Mouse (Mus musculus) frontal cortex, postnatal 25 days (tissue): Measurements from ENCODE around the gene Shbg.

Experiments
- DNase-seq, 2 experiments: peaks; one replicate each; pipeline ENCODE4 v3.0.0; 2022; ENCODE audit warnings: low spot score in 2 of 2

Shbg gene

DNA sequence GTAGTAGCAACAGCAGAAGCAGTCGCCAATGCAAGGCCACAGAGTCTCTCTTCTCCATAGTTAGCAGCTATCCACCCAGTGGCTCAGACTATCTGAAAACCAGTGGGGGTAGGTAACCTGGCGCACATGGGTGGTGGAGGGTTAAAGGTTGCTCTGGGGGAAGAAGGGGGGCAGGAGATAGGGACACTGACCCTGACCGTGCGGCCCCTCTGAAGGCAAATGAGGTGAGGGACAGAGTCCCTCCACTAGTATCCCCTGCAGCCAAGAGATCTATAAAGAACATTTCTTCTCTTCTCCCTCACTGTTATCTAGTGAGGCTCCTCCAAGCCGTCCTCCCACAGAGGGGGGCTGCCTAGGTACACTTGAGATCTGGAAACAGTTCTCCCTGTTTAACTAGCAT, at the start of gene Shbg:
Gene Shbg, minus strand, starts transcription at position 101 of the 400 bp plus-strand sequence.
- DNase-seq = no peak

DNA sequence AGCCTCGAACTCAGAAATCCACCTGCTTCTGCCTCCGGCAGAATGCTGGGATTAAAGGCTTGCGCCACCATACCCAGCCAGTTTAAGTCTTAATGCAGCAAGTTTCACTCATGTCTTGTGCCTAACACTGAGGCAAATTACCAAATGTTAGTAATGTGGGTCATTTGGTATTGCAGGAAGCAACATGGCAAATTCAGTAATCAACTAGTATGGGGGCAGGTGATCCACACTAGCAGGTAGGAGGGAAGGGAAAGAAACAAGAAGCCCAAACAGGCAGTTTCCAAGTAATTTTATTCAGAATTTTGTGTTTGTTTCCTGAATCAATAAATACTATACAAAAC, 48.9 kb upstream of the Shbg start:
- no peak for DNase-seq

DNA sequence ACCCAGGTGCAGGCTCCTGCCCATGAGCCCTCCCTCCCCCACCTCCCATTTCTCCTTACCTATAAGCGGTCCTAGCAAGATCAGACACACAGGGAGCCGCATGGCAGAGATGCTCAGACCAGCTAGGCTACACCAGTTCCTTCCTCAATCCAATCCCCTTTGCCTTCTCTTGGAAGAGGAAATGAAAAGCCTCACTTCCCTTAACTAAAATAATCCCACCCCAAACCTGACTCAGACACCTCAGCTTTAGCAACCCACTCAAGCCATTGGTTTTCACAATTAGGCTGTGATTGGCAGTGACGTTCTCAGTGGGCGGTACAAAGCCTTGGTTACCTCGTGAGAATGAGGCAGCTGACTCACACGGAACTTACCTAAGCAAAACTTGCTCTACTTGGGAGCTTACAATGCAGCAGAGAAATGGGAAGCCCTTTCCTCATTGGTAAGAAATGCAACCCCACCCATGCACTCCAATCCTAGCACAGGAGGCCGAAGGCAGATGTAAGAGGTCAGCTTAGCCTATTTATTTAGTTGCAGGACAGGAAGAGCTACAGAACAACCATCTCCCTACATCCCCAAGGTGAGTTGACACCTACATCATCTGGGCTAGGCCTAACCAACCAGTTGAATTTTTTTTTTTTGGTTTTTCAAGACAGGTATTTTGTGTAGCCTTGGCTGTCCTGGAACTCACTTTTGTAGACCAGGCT, 48.4 kb upstream of the Shbg start, which contains the start of gene Cd68:
Gene Cd68, minus strand, starts transcription at position 193 of the 704 bp plus-strand sequence.
- DNase-seq = peak in 1 of 2 experiments; percentile 43

GRCm38 (mm10) chr11:69665457-69665960, 47.8 kb upstream of the Shbg start:
- no peak for DNase-seq

- no peak for DNase-seq
Observed at GRCm38 (mm10) chr11:69664841-69665240, 47.1 kb upstream of the Shbg start.

- no peak for DNase-seq
Observed at GRCm38 (mm10) chr11:69663795-69664194, 46.1 kb upstream of the Shbg start.

DNA sequence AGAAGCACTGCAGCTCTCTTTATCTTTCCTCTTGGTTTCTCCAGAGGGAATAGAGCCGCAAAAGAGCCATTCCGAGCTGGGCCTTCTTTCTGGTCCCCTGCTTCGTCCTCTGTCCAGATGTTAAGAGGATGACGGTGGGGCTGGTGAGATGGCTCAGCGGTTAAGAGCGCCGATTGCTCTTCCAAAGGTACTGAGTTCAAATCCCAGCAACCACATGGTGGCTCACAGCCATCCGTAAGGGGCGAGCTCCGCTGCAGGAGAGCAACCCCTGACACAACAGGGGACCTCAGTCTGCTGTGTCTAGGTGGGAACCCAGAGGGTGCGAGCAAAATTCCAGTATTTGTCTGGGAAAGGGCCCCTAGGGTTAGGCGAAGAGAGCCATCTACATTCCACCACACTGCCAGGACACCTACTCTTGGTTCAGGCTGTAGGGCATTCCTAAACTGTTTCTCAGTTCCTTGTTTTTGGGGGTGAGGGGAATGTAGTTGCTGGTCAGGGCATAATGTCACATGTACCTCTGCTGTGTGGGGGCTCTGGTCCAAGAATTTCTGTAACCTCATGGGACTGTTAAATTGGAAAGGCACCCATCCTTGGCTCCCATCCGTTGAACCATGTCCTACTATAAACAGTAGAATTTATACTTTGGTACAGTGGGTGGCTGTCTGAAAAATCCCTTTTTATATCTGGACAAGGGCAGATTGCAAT, 45.4 kb upstream of the Shbg start:
- no peak for DNase-seq

GRCm38 (mm10) chr11:69662213-69662966, 44.7 kb upstream of the Shbg start, which contains the start of gene Mpdu1:
Mpdu1 (minus strand) TSS chr11:69662642.
- peak; percentile 81 to 88 for DNase-seq

- DNase-seq = no peak
Observed at GRCm38 (mm10) chr11:69661221-69661881, 43.6 kb upstream of the Shbg start.

DNA sequence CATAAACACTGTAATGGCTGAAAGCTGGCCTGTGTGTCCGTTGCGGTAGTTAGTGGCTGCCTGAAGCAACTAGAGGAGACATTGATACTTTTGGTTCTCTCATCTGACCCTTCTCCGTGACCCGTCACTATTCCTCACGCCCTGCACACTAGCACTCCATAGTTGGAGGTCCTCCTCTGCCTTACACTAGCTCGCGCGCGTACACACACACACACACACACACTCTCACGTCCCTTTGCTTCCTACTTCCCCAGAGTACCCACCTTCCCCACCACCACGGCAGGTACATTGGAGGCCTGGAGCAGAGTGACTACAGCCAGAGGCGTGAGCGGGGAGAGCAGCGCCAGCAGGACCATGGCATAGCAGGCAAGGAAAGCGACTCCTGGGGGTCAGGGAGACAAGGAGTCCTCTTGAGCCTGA, 39.8 kb upstream of the Shbg start:
- no peak for DNase-seq

- DNase-seq = no peak
Observed at GRCm38 (mm10) chr11:69656617-69657461, 39.1 kb upstream of the Shbg start.

DNA sequence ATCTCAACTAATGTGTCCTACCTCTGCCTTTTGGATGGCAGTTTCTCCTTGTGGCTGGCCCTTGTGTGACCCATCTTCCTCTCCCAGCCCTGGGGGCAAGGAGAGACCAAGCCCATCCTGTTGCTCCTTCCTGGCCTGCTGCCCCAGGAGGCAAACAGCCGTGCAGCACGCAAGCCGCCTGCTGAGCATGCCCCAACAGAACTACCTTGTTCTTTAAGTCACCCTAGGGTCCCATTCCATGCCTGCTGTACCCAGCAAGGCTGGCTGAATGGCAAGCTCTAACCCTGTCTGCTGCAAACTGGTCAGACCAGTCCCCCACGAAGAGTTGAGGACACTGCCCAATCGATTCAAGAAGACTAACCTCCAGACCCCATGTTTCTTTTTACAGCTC, 38.4 kb upstream of the Shbg start:
- no peak for DNase-seq

DNA sequence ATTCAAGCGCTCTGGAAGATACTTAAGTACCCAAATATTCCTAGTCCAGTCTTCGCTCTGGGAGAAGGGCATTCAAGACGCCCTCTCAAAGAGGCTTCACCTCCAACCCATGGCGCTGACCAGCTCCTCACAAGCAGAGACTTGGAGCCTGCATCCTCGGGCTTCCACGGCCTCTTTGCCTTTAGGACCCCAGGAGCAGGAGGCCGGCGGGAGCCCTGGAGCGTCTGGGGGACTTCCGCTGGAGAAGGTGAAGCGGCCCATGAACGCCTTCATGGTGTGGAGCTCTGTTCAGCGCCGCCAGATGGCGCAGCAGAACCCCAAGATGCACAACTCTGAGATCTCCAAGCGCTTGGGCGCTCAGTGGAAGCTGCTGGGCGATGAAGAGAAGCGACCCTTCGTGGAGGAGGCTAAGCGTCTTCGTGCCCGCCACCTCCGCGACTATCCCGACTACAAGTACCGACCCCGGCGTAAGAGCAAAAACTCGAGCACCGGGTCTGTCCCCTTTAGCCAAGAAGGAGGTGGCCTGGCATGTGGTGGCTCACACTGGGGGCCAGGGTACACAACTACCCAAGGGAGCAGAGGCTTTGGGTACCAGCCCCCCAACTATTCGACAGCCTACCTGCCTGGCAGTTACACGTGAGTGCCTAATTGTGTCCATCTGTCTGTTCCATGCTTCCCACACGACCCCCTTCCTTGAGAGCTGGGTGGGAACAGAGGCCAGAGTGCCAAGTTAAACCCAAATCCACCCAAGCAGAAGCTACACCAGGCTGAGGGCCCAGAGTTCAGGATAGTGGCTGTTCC, 37.8 kb upstream of the Shbg start, which contains the start of gene Sox15:
Gene Sox15, plus strand, starts transcription at position 51 of the 801 bp plus-strand sequence.
- peak; percentile 61 to 63 for DNase-seq

DNA sequence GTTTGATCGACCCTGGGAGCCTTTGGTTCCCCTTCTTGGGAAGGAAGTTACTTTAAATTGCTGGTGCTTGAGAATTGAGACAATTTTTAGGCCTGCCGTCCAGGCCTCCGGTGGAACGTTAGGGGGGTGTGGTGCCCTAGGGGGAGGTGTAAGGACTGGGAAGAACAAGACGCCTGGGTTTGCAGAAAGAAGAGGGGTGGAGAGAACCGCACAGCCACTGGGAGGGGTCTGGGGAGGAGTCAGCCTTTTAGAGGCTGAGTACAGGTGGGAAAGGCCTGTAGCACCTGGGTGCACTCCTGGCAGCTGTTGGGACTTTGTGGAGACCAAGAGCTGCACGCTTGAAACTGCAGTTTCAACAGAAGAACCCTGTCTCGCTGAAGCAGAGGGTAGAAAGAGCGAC, 37.1 kb upstream of the Shbg start:
- no peak for DNase-seq

DNA sequence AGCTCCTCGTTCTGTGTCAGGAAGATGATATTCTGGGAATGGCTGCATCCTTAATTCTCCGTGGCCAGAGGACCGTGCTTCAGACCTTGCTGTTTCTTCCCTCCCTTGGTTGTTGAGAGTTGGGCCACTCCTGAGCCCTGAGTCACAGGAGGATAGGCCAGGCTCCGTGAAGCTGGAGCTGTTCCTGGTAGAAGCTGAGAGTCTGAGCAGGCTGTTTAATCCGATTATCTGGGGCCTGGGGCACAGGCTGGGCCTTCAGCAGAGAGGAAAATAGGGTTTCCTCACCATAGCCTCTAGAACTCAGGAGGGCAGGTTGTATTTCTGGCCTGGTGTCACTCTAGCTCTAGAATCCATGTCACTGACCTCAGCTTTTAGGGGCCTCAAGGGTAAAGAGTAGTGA, 35.7 kb upstream of the Shbg start:
- DNase-seq = no peak

DNA sequence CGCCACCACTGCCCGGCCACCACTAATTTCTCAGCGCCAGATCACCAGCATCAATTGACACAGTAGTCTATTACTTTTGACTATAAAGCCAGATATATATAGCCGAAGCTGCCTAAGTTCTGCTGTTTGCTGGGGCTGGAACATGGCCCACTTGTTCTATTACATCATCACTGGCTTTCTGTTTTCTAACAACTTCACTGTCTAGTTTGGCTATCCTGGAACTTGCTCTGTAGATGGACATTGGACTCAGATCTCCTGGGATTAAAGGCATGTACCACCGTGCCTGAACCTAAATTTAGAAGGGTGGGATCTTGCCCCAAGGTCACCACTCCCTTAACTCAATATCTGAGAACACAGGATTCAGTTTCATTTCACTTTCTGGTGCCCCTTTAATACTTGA, 28.2 kb upstream of the Shbg start:
- DNase-seq = no peak

DNA sequence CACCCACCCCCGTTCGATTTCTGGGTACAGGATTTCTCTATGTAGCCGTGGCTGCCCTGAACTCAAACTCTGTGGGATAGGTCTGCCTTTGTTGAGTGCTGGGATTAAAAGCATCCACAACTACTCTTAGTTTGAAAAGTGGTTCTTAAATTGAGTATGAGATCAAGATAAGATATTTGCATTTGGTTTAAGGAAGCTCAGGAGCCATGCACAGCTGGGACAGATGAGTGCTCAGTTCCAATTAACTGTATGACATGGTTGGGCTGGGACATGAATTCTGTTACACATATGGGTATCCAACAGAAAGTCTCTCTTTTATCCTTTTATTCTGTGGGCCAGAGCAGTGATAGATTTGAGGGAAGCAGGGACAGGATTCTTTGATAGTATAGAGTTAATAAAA, 17.8 kb upstream of the Shbg start:
- no peak for DNase-seq

DNA sequence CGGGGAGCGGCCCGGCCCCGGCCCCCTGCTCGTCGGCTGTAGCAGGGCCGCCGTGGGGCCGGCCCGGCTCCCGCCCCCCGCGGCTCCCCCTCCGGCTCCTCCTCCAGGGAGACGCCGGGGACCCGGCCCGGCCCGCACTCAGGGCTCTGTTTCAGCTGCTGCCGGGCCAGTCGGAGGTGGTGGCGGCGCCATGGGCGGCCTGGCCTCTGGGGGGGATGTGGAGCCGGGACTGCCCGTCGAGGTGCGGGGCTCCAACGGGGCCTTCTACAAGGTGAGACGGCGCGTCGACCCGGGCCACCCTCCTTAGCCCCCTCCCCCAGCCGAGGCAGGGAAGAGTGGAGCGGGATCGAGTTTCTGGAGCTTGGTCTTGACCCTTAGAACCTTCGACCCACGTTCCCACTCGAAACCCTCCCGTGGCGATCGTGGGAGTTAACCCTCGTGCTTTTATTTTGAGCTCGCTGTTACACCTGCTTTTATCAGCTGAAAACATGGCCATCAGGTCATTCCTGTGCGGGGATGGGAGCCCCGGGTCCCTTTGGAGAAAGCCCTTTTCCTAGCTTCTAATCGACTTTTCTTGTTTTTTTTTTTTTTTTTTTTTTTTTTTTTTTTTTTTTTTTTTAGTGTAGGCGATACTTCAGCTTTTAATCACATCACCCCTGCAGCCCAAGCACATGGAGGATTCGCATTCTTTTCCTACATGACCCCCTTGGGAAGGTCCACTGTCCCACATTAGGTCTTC, 15.6 kb upstream of the Shbg start:
- peak in 1 of 2 experiments; percentile 12 for DNase-seq
